Mouse (Mus musculus) lung, postnatal 0 days (tissue): Measurements from ENCODE around the gene Thap3. TPM values are rescaled to one million over a fixed set of nuclear protein-coding genes. Genes with fewer than 3 reads are reported as not detected.

ENCODE experiments used
- ATAC-seq: fragments of 200-750 bp; cut with Nextera tagmentation; 2 replicates; pipeline ENCODE4 v1.8.0; 2017; ENCODE audit warnings: moderate library complexity
- DNase-seq: peaks from one replicate; pipeline ENCODE4 v3.0.0-alpha.2; 2016; ENCODE audit warnings: low spot score
- H3K27ac ChIP-seq: fragments of 300-500 bp; sonication (generic); 2 replicates; pipeline ENCODE4 v1.5.1; 2014; ENCODE audit warnings: antibody characterized with exemption, mild to moderate bottlenecking, low read length, mixed read lengths
- H3K27me3 ChIP-seq: fragments of 300-500 bp; sonication (generic); replicated peaks from 2 replicates; pipeline ENCODE4 v1.6.1; 2014; ENCODE audit warnings: low read length, mixed read lengths; ENCODE audit not compliant: insufficient read depth
- H3K36me3 ChIP-seq: fragments of 300-500 bp; sonication (generic); 2 replicates; pipeline ENCODE4 v1.6.1; 2014; ENCODE audit warnings: low read length, mixed read lengths; ENCODE audit not compliant: insufficient read depth
- H3K4me1 ChIP-seq: fragments of 300-500 bp; sonication (generic); 2 replicates; pipeline ENCODE4 v1.6.1; 2014; ENCODE audit warnings: antibody characterized with exemption, low read depth, low read length, mixed read lengths; ENCODE audit not compliant: insufficient read depth
- H3K4me2 ChIP-seq: fragments of 300-500 bp; sonication (generic); replicated peaks from 2 replicates; pipeline ENCODE4 v1.6.1; 2014; ENCODE audit warnings: low read depth, mild to moderate bottlenecking, low read length, moderate library complexity, mixed read lengths
- H3K4me3 ChIP-seq: fragments of 300-500 bp; sonication (generic); 2 replicates; pipeline ENCODE4 v1.5.1; 2014; ENCODE audit warnings: low read depth, low read length
- H3K9ac ChIP-seq: fragments of 300-500 bp; sonication (generic); replicated peaks from 2 replicates; pipeline ENCODE4 v1.6.1; 2014; ENCODE audit warnings: low read depth, mild to moderate bottlenecking
- H3K9me3 ChIP-seq: fragments of 300-500 bp; sonication (generic); 2 replicates; pipeline ENCODE4 v1.6.1; 2016; ENCODE audit warnings: low read length, mixed read lengths
- CTCF ChIP-seq: IDR thresholded peaks from 2 replicates; pipeline ENCODE4 v1.5.1; 2016; ENCODE audit warnings: antibody characterized with exemption, mild to moderate bottlenecking
- EP300 ChIP-seq: IDR thresholded peaks from 2 replicates; pipeline ENCODE4 v1.6.1; 2016; ENCODE audit warnings: antibody characterized with exemption, mild to moderate bottlenecking, control low read depth
- WGBS: fragments of 180-500 bp; shearing (Covaris S2); extraction: QIAGEN DNeasy Blood & Tissue Kit; methylation state at CpG from one replicate; pipeline ENCODE4 v1.1.7; 2014; 5-methylcytosine and 5-hydroxymethylcytosine counted together
- polyA plus RNA-seq: library from polyadenylated mRNA; unstranded; fragments of >200 nt; fragmentation: Nextera tagmentation; extraction: Ambion mirVana; gene quantifications from 2 replicates; pipeline ENCODE4 v1.2.1, GENCODE M21; 2015

The Thap3 gene
- polyA plus RNA-seq, 1 experiment from 2014 or later = 31.0 TPM

- ATAC-seq (no peak), DNase-seq (no peak)
- H3K36me3 ChIP-seq = no peaks in the 10 kb centered on the region
- no peak overlapping the region for H3K4me3 ChIP-seq
- no peak for TF ChIP-seq EP300
- TF ChIP-seq CTCF = no peak
- H3K27ac ChIP-seq = no peak overlapping the region
- peaks cover 3% of the 10 kb centered on the region; the same call in 1 of the 2 replicates for H3K4me1 ChIP-seq
- H3K9me3 ChIP-seq = no peaks in the 10 kb centered on the region
- no peak overlapping the region for H3K9ac ChIP-seq
- no peak overlapping the region for H3K4me2 ChIP-seq
- WGBS = 67% methylated on average over 17 of the region's 17 CpGs
- no peaks in the 10 kb centered on the region for H3K27me3 ChIP-seq
Measured at GRCm38 (mm10) chr4:151983043-151983442, 5.8 kb downstream of the Thap3 start.

- Histone ChIP-seq H3K9ac (no peak overlapping the region), H3K36me3 (no peaks in the 10 kb centered on the region), H3K27ac (no peak overlapping the region), H3K4me2 (no peak overlapping the region), H3K27me3 (no peaks in the 10 kb centered on the region), H3K4me1 (no peaks in the 10 kb centered on the region), H3K4me3 (no peak overlapping the region), H3K9me3 (no peaks in the 10 kb centered on the region)
- DNase-seq (peak; percentile 84), ATAC-seq (peak; percentile 67)
- TF ChIP-seq EP300 = no peak
- TF ChIP-seq CTCF = peak; percentile 100
- 3% methylated on average over 5 of the region's 5 CpGs for WGBS
Measured at GRCm38 (mm10) chr4:151981363-151981762, 7.4 kb downstream of the Thap3 start.

- H3K27ac ChIP-seq = no peak overlapping the region
- no peaks in the 10 kb centered on the region for H3K9me3 ChIP-seq
- DNase-seq = no peak
- H3K27me3 ChIP-seq = no peaks in the 10 kb centered on the region
- H3K4me3 ChIP-seq = no peak overlapping the region
- 68% methylated on average over 8 of the region's 8 CpGs for WGBS
- no peak for TF ChIP-seq EP300
- TF ChIP-seq CTCF = peak; percentile 42
- ATAC-seq = no peak
- no peaks in the 10 kb centered on the region for H3K36me3 ChIP-seq
- H3K4me1 ChIP-seq = no peaks in the 10 kb centered on the region
- no peak overlapping the region for H3K4me2 ChIP-seq
- no peak overlapping the region for H3K9ac ChIP-seq
Measured at GRCm38 (mm10) chr4:151980699-151981098, 8.1 kb downstream of the Thap3 start.

- no peaks in the 10 kb centered on the region for H3K36me3 ChIP-seq
Measured at GRCm38 (mm10) chr4:151977748-151978147, 11.0 kb downstream of the Thap3 start.

GRCm38 (mm10) chr4:151975441-151975840 is 13.4 kb downstream of the Thap3 start:
- H3K9me3 ChIP-seq = no peaks in the 10 kb centered on the region
- no peak overlapping the region for H3K4me2 ChIP-seq
- ATAC-seq (no peak), DNase-seq (no peak)
- no peak overlapping the region for H3K4me3 ChIP-seq
- no peak overlapping the region for H3K9ac ChIP-seq
- no peaks in the 10 kb centered on the region for H3K36me3 ChIP-seq
- TF ChIP-seq CTCF (peak; percentile 65), EP300 (no peak)
- H3K4me1 ChIP-seq = no peaks in the 10 kb centered on the region
- WGBS = 92% methylated on average over 3 of the region's 3 CpGs
- H3K27ac ChIP-seq = no peak overlapping the region
- H3K27me3 ChIP-seq = no peaks in the 10 kb centered on the region

More at GRCm38 (mm10) chr4:151977748-151978147, 11.0 kb downstream of the Thap3 start:
- 33% methylated on average over 10 of the region's 10 CpGs for WGBS
- peak; percentile 92 for TF ChIP-seq CTCF
- TF ChIP-seq EP300 = no peak
- no peak overlapping the region for H3K9ac ChIP-seq
- no peaks in the 10 kb centered on the region for H3K9me3 ChIP-seq
- no peak overlapping the region for H3K27ac ChIP-seq
- H3K27me3 ChIP-seq = no peaks in the 10 kb centered on the region
- peak; percentile 78 for DNase-seq
- no peak overlapping the region for H3K4me3 ChIP-seq
- no peak overlapping the region for H3K4me2 ChIP-seq
- no peak for ATAC-seq
- H3K4me1 ChIP-seq = no peaks in the 10 kb centered on the region

- H3K36me3 ChIP-seq = peaks cover 12% of the 10 kb centered on the region
- H3K9ac ChIP-seq = no peak overlapping the region
- H3K4me2 ChIP-seq = no peak overlapping the region
- no peak overlapping the region for H3K27ac ChIP-seq
- no peaks in the 10 kb centered on the region for H3K27me3 ChIP-seq
- TF ChIP-seq CTCF (peak; percentile 72), EP300 (no peak)
- no peaks in the 10 kb centered on the region for H3K9me3 ChIP-seq
- no peaks in the 10 kb centered on the region for H3K4me1 ChIP-seq
- no peak overlapping the region for H3K4me3 ChIP-seq
- peak; percentile 44 for DNase-seq
- no peak for ATAC-seq
- 63% methylated on average over 10 of the region's 10 CpGs for WGBS
Measured at GRCm38 (mm10) chr4:151972221-151972967, 16.4 kb downstream of the Thap3 start.
